Mouse (Mus musculus) C2C12 (cell line): ENCODE measurements around the gene Maob.

ENCODE experiments used
- CEBPB ChIP-seq: IDR thresholded peaks from one replicate; pipeline ENCODE4 v1.6.1; 2011; ENCODE audit warnings: low read depth, mild to moderate bottlenecking, control low read depth, moderate library complexity
- CTCF ChIP-seq: IDR thresholded peaks from one replicate; pipeline ENCODE4 v1.5.1; 2011; ENCODE audit not compliant: control insufficient read depth, insufficient read depth, insufficient read length
- FOSL1 ChIP-seq: IDR thresholded peaks from one replicate; pipeline ENCODE4 v1.8.0; 2011; ENCODE audit warnings: mild to moderate bottlenecking, low read length; ENCODE audit not compliant: poor library complexity, insufficient read depth, severe bottlenecking
- MAX ChIP-seq: IDR thresholded peaks from one replicate; pipeline ENCODE4 v1.6.1; 2011; ENCODE audit warnings: mild to moderate bottlenecking, control low read depth
- MYOD1 ChIP-seq: IDR thresholded peaks from one replicate; pipeline ENCODE4 v1.6.1; 2011; ENCODE audit warnings: low read depth; ENCODE audit not compliant: control insufficient read depth, insufficient read length
- MYOG ChIP-seq: IDR thresholded peaks from one replicate; pipeline ENCODE4 v1.6.1; 2011; ENCODE audit not compliant: control insufficient read depth, insufficient read length; ENCODE audit errors: extremely low read depth
- USF1 ChIP-seq: IDR thresholded peaks from one replicate; pipeline ENCODE4 v1.6.1; 2011; ENCODE audit warnings: low read depth, mild to moderate bottlenecking, control low read depth, moderate library complexity

- TF ChIP-seq CTCF = no peak
- TF ChIP-seq CEBPB = no peak
- no peak for TF ChIP-seq USF1
- no peak for TF ChIP-seq MYOD1
- no peak for TF ChIP-seq MYOG
- no peak for TF ChIP-seq MAX
- no peak for TF ChIP-seq FOSL1
Measured at GRCm38 (mm10) chrX:16767453-16767852, 49.7 kb downstream of the Maob start.
